Comparison of ENCODE assay signal across 8 mouse cellular contexts in the genomic region with DNA sequence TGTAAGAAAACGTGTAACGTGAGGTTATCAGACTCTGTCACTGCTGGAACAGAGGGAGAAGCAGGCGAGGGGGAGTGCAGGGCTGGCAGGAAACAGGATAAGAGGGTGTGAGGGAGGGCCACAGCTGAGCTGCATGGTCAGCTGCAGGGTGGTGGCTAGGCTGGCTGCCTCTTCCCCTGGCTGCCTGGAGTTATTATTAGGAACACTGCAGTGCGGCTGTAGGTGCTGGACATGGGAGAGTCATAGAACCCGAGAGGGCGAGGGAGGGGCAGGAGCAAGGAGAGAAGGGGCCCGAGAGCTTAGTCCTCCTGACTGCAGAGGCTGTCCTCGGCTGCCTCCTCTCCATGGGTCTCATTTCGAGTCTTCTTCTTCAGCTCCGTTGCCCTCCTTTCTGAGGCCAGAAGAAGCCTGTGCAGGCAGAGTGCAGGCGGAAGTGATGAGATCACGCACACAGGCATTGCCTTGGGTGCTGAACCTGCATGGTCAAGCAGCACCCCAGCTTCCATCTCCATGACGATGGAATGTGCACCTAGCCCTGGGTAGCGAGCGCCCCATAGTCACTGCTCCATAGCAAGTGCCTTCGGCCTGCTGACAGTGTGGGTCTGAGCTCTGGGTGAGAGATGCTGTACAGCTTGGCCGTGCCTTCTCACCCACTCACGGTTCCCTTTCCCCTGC. TPM values are rescaled to one million over a fixed set of nuclear protein-coding genes. Genes with fewer than 3 reads are reported as not detected.
A peak's percentile ranks its signal among the peaks of the same experiment; 100 is the strongest.
DNase-seq lines count a peak whose midpoint lies in the region; ATAC-seq and TF ChIP-seq lines count a peak whose summit lies in the region.

No protein-coding gene starts in this region.

- no peaks in the 10 kb centered on the region for H3K27me3 ChIP-seq in heart, embryonic 12.5 days (replicated peaks)
- H3K27me3 ChIP-seq in kidney, postnatal 0 days (ENCODE audit: insufficient read depth, low read length) = no peaks in the 10 kb centered on the region
- no peaks in the 10 kb centered on the region for H3K27me3 ChIP-seq in megakaryocyte, embryonic 14.5 days (replicated peaks)

- H3K4me2 ChIP-seq in heart, embryonic 12.5 days = peak overlapping the region; percentile 94
- peak overlapping the region; percentile 0; the same call in 1 of the 2 replicates for H3K4me2 ChIP-seq in kidney, postnatal 0 days (ENCODE audit: low read length)

- peaks cover 21% of the 10 kb centered on the region for H3K4me1 ChIP-seq in lung, adult 2 months (ENCODE audit: control insufficient read depth, insufficient read depth, low read length)
- H3K4me1 ChIP-seq in cortical plate, adult 2 months (ENCODE audit: control insufficient read depth, insufficient read depth, low read length) = peaks cover 7% of the 10 kb centered on the region
- peaks cover 48% of the 10 kb centered on the region for H3K4me1 ChIP-seq in heart, embryonic 12.5 days (replicated peaks)
- H3K4me1 ChIP-seq in kidney, postnatal 0 days (replicated peaks; ENCODE audit: insufficient read depth, low read length) = peaks cover 34% of the 10 kb centered on the region
- H3K4me1 ChIP-seq in megakaryocyte, embryonic 14.5 days = peaks cover 83% of the 10 kb centered on the region

- TF ChIP-seq CTCF in lung, adult 2 months (IDR thresholded peaks at IDR 0.05; ENCODE audit: insufficient read depth, low read length) = no peak
- TF ChIP-seq CTCF in cortical plate, adult 2 months (IDR thresholded peaks at IDR 0.05; ENCODE audit: extremely low read depth, insufficient read depth, low read length) = no peak
- TF ChIP-seq CTCF in kidney, postnatal 0 days (IDR thresholded peaks at IDR 0.05; ENCODE audit: low read depth) = no peak

- TF ChIP-seq POLR2A in lung, adult 2 months (IDR thresholded peaks at IDR 0.05; ENCODE audit: borderline replicate concordance, extremely low read depth, low read depth, low read length) = no peak
- TF ChIP-seq POLR2A in cortical plate, adult 2 months (IDR thresholded peaks at IDR 0.05; ENCODE audit: extremely low read depth, insufficient read depth, low read length) = no peak; the same call in 1 of the 2 replicates

- peak; percentile 16 for DNase-seq in lung, adult 2 months
- DNase-seq in lung, postnatal 14 days = no peak
- peak; percentile 85 for DNase-seq in kidney, postnatal 0 days (ENCODE audit: low spot score)
- no peak for DNase-seq in retina, embryonic 14.5 days (ENCODE audit: low spot score)
- DNase-seq in spleen, postnatal 10 days (ENCODE audit: low spot score in 2 of 2) = no peak

- no peaks in the 10 kb centered on the region for H3K9me3 ChIP-seq in heart, embryonic 12.5 days (replicated peaks)
- H3K9me3 ChIP-seq in kidney, postnatal 0 days (replicated peaks; ENCODE audit: low read length) = no peaks in the 10 kb centered on the region
- no peaks in the 10 kb centered on the region for H3K9me3 ChIP-seq in megakaryocyte, embryonic 14.5 days

- H3K27ac ChIP-seq in cortical plate, adult 2 months (ENCODE audit: insufficient read depth, low read length) = peak overlapping the region; percentile 82
- H3K27ac ChIP-seq in heart, embryonic 12.5 days (ENCODE audit: poor library complexity, severe bottlenecking) = peak overlapping the region; percentile 97
- peak overlapping the region; percentile 83 for H3K27ac ChIP-seq in kidney, postnatal 0 days

- peak overlapping the region; percentile 73 for H3K9ac ChIP-seq in heart, embryonic 12.5 days
- H3K9ac ChIP-seq in kidney, postnatal 0 days (ENCODE audit: low read depth, low read length) = no peak overlapping the region

- peaks cover 41% of the 10 kb centered on the region for H3K36me3 ChIP-seq in heart, embryonic 12.5 days
- H3K36me3 ChIP-seq in kidney, postnatal 0 days (ENCODE audit: insufficient read depth, low read length) = no peaks in the 10 kb centered on the region; the same call in 1 of the 2 replicates
- H3K36me3 ChIP-seq in megakaryocyte, embryonic 14.5 days (replicated peaks; ENCODE audit: low read length) = peaks cover 72% of the 10 kb centered on the region

- 43% methylated on average over 18 of the region's 18 CpGs for WGBS in lung, adult 2 months
- WGBS in heart, embryonic 12.5 days = 25% methylated on average over 18 of the region's 18 CpGs
- WGBS in kidney, postnatal 0 days = 35% methylated on average over 18 of the region's 18 CpGs

- ATAC-seq in heart, embryonic 12.5 days (ENCODE audit: insufficient number of reproducible peaks, low FRiP score) = peak; percentile 73
- ATAC-seq in kidney, postnatal 0 days (replicated peaks; ENCODE audit: low FRiP score, low read depth) = no peak; the same call in 1 of the 2 replicates

- no peak overlapping the region for H3K4me3 ChIP-seq in lung, adult 2 months (replicated peaks; ENCODE audit: extremely low read depth, low read depth, low read length)
- H3K4me3 ChIP-seq in cortical plate, adult 2 months (ENCODE audit: insufficient read depth, low read length) = peak overlapping the region; percentile 80
- peak overlapping the region; percentile 11 for H3K4me3 ChIP-seq in heart, embryonic 12.5 days
- H3K4me3 ChIP-seq in kidney, postnatal 0 days (replicated peaks; ENCODE audit: low read depth, low read length) = no peak overlapping the region
- peak overlapping the region; percentile 90 for H3K4me3 ChIP-seq in megakaryocyte, embryonic 14.5 days (replicated peaks)

RNA-seq across cellular contexts. Expression of a gene that starts 3.3 kb away (rescaled TPM):
- polyA plus RNA-seq in lung, adult 2 months (2012; rRNA removed) = 45.0 and 51.0 TPM in 2 replicates
- 96.9 and 97.6 TPM in 2 replicates for polyA plus RNA-seq in cortical plate, adult 2 months (2012; rRNA removed)
- polyA plus RNA-seq in heart, embryonic 12.5 days (2016; fragmentation: Nextera tagmentation; extraction: Ambion mirVana) = 11.3 and 11.8 TPM in 2 replicates
- 8.1 and 8.7 TPM in 2 replicates for polyA plus RNA-seq in kidney, postnatal 0 days (2015; fragmentation: Nextera tagmentation; extraction: Ambion mirVana)
- 20.6 and 36.4 TPM in 2 replicates for polyA plus RNA-seq in megakaryocyte, embryonic 14.5 days (2012; ENCODE audit: insufficient read depth, low replicate concordance)

RNA-seq across cellular contexts. Expression of a gene that starts 16.7 kb away (rescaled TPM):
- 10.1 and 13.6 TPM in 2 replicates for polyA plus RNA-seq in lung, adult 2 months (2012; rRNA removed)
- 20.0 and 21.5 TPM in 2 replicates for polyA plus RNA-seq in cortical plate, adult 2 months (2012; rRNA removed)
- polyA plus RNA-seq in heart, embryonic 12.5 days (2016; fragmentation: Nextera tagmentation; extraction: Ambion mirVana) = 55.0 and 56.2 TPM in 2 replicates
- 41.1 and 43.2 TPM in 2 replicates for polyA plus RNA-seq in kidney, postnatal 0 days (2015; fragmentation: Nextera tagmentation; extraction: Ambion mirVana)
- 18.4 and 24.5 TPM in 2 replicates for polyA plus RNA-seq in megakaryocyte, embryonic 14.5 days (2012; ENCODE audit: insufficient read depth, low replicate concordance)

RNA-seq across cellular contexts. Expression of a gene that starts 17.9 kb away (rescaled TPM):
- polyA plus RNA-seq in lung, adult 2 months (2012; rRNA removed) = 1,317 and 1,826 TPM in 2 replicates
- 4,394 and 4,549 TPM in 2 replicates for polyA plus RNA-seq in cortical plate, adult 2 months (2012; rRNA removed)
- 4,345 and 4,378 TPM in 2 replicates for polyA plus RNA-seq in heart, embryonic 12.5 days (2016; fragmentation: Nextera tagmentation; extraction: Ambion mirVana)
- 1,529 and 1,548 TPM in 2 replicates for polyA plus RNA-seq in kidney, postnatal 0 days (2015; fragmentation: Nextera tagmentation; extraction: Ambion mirVana)
- polyA plus RNA-seq in megakaryocyte, embryonic 14.5 days (2012; ENCODE audit: insufficient read depth, low replicate concordance) = 5,967 and 19,384 TPM in 2 replicates

RNA-seq across cellular contexts. Expression of a gene that starts 43.1 kb away (rescaled TPM):
- polyA plus RNA-seq in lung, adult 2 months (2012; rRNA removed) = 15.5 and 34.2 TPM in 2 replicates
- 53.5 and 58.3 TPM in 2 replicates for polyA plus RNA-seq in cortical plate, adult 2 months (2012; rRNA removed)
- 99.0 and 112 TPM in 2 replicates for polyA plus RNA-seq in heart, embryonic 12.5 days (2016; fragmentation: Nextera tagmentation; extraction: Ambion mirVana)
- polyA plus RNA-seq in kidney, postnatal 0 days (2015; fragmentation: Nextera tagmentation; extraction: Ambion mirVana) = 43.8 and 48.0 TPM in 2 replicates
- 92.0 and 141 TPM in 2 replicates for polyA plus RNA-seq in megakaryocyte, embryonic 14.5 days (2012; ENCODE audit: insufficient read depth, low replicate concordance)

RNA-seq across cellular contexts. Expression of a gene that starts 43.2 kb away (rescaled TPM):
- polyA plus RNA-seq in lung, adult 2 months (2012; rRNA removed) = 30.1 and 39.4 TPM in 2 replicates
- 51.2 and 52.9 TPM in 2 replicates for polyA plus RNA-seq in cortical plate, adult 2 months (2012; rRNA removed)
- polyA plus RNA-seq in heart, embryonic 12.5 days (2016; fragmentation: Nextera tagmentation; extraction: Ambion mirVana) = 217 and 218 TPM in 2 replicates
- 275 and 288 TPM in 2 replicates for polyA plus RNA-seq in kidney, postnatal 0 days (2015; fragmentation: Nextera tagmentation; extraction: Ambion mirVana)
- polyA plus RNA-seq in megakaryocyte, embryonic 14.5 days (2012; ENCODE audit: insufficient read depth, low replicate concordance) = 68.3 and 124 TPM in 2 replicates

Comparison
In these comparisons a context has a peak if more than half of its experiments do, and no peak if none do; other contexts are left out.
1. DNase-seq: peak in lung, adult 2 months (single experiment) and kidney, postnatal 0 days (single experiment); none in lung, postnatal 14 days (single experiment), retina, embryonic 14.5 days (single experiment) and spleen, postnatal 10 days (0 of 2).
2. H3K4me3 ChIP-seq: peak in cortical plate, adult 2 months (single experiment), heart, embryonic 12.5 days (single experiment) and megakaryocyte, embryonic 14.5 days (single experiment); none in lung, adult 2 months (single experiment) and kidney, postnatal 0 days (single experiment).
3. Peak in every context shown above with its lines, with median percentiles within 50 percentile points of each other: H3K27ac ChIP-seq.